Mouse (Mus musculus) lung, postnatal 4 days (tissue): ENCODE results near the gene L3mbtl3.

Experiments
- DNase-seq, 2 experiments: peaks; one replicate each; pipeline ENCODE4 v3.0.0; 2021

Gene L3mbtl3

GRCm38 (mm10) chr10:26375790-26376545 lies at the start of gene L3mbtl3:
L3mbtl3 (minus strand) TSS chr10:26375971.
- DNase-seq = peak; percentile 90 to 92

GRCm38 (mm10) chr10:26421168-26421567 lies 45.4 kb upstream of the L3mbtl3 start:
- DNase-seq = no peak

- DNase-seq = no peak
Measured at GRCm38 (mm10) chr10:26388656-26389055, 12.9 kb upstream of the L3mbtl3 start.

GRCm38 (mm10) chr10:26377332-26377602 lies 1.5 kb upstream of the L3mbtl3 start:
- DNase-seq = no peak

GRCm38 (mm10) chr10:26376546-26377331 lies 968 bp upstream of the L3mbtl3 start:
- no peak for DNase-seq

GRCm38 (mm10) chr10:26375351-26375751 lies 420 bp downstream of the L3mbtl3 start:
- no peak for DNase-seq

- peak; percentile 68 to 75 for DNase-seq
Measured at GRCm38 (mm10) chr10:26374436-26375311, 1.1 kb downstream of the L3mbtl3 start.

GRCm38 (mm10) chr10:26373951-26374435 lies 1.8 kb downstream of the L3mbtl3 start:
- peak; percentile 77 to 86 for DNase-seq

- DNase-seq = peak; percentile 75 to 89
Measured at GRCm38 (mm10) chr10:26372940-26373931, 2.5 kb downstream of the L3mbtl3 start.

- peak in 1 of 2 experiments; percentile 27 for DNase-seq
Measured at GRCm38 (mm10) chr10:26371416-26371815, 4.4 kb downstream of the L3mbtl3 start.

GRCm38 (mm10) chr10:26364942-26365341 lies 10.8 kb downstream of the L3mbtl3 start:
- DNase-seq = no peak

- no peak for DNase-seq
Measured at GRCm38 (mm10) chr10:26364326-26364856, 11.4 kb downstream of the L3mbtl3 start.

- DNase-seq = no peak
Measured at GRCm38 (mm10) chr10:26363605-26364004, 12.2 kb downstream of the L3mbtl3 start.

- no peak for DNase-seq
Measured at GRCm38 (mm10) chr10:26358798-26359197, 17.0 kb downstream of the L3mbtl3 start.

- no peak for DNase-seq
Measured at GRCm38 (mm10) chr10:26358231-26358630, 17.5 kb downstream of the L3mbtl3 start.

GRCm38 (mm10) chr10:26353781-26354180 lies 22.0 kb downstream of the L3mbtl3 start:
- DNase-seq = no peak

GRCm38 (mm10) chr10:26351129-26351738 lies 24.5 kb downstream of the L3mbtl3 start:
- no peak for DNase-seq

- DNase-seq = no peak
Measured at GRCm38 (mm10) chr10:26350153-26350552, 25.6 kb downstream of the L3mbtl3 start.

- DNase-seq = no peak
Measured at GRCm38 (mm10) chr10:26347614-26348013, 28.2 kb downstream of the L3mbtl3 start.

GRCm38 (mm10) chr10:26345879-26346278 lies 29.9 kb downstream of the L3mbtl3 start:
- DNase-seq = no peak

- DNase-seq = peak; percentile 14 to 42
Measured at GRCm38 (mm10) chr10:26337896-26338503, 37.8 kb downstream of the L3mbtl3 start.
